Mouse (Mus musculus) liver, embryonic 12.5 days (tissue): ENCODE measurements at regions not wholly inside any gene's neighbourhood (a gene's known extent, or its start where the extent isn't known, plus 50 kb on each side); places are given as distances from the start of the nearest gene placed in this dataset.

Experiments used
- ATAC-seq: fragments of 200-750 bp; cut with Nextera tagmentation; 2 replicates; pipeline ENCODE4 v1.8.0; 2017; ENCODE audit warnings: moderate number of reproducible peaks, mild to moderate bottlenecking, moderate library complexity
- H3K27ac ChIP-seq: fragments of 300-500 bp; sonication (generic); 2 replicates; pipeline ENCODE4 v1.5.1; 2016; ENCODE audit warnings: mild to moderate bottlenecking
- H3K27me3 ChIP-seq: fragments of 300-500 bp; sonication (generic); replicated peaks from 2 replicates; pipeline ENCODE4 v1.6.1; 2016; ENCODE audit warnings: mild to moderate bottlenecking, moderate library complexity
- H3K36me3 ChIP-seq: fragments of 300-500 bp; sonication (generic); 2 replicates; pipeline ENCODE4 v1.6.1; 2016; ENCODE audit warnings: mild to moderate bottlenecking, moderate library complexity
- H3K4me1 ChIP-seq: fragments of 300-500 bp; sonication (generic); 2 replicates; pipeline ENCODE4 v1.6.1; 2016
- H3K4me2 ChIP-seq: fragments of 300-500 bp; sonication (generic); 2 replicates; pipeline ENCODE4 v1.6.1; 2016; ENCODE audit warnings: mild to moderate bottlenecking, moderate library complexity
- H3K4me3 ChIP-seq: fragments of 300-500 bp; sonication (generic); 2 replicates; pipeline ENCODE4 v1.5.1; 2016; ENCODE audit warnings: mild to moderate bottlenecking, moderate library complexity
- H3K9ac ChIP-seq: fragments of 300-500 bp; sonication (generic); 2 replicates; pipeline ENCODE4 v1.6.1; 2016; ENCODE audit warnings: mild to moderate bottlenecking, moderate library complexity
- H3K9me3 ChIP-seq: fragments of 300-500 bp; sonication (generic); replicated peaks from 2 replicates; pipeline ENCODE4 v1.6.1; 2016; ENCODE audit warnings: mild to moderate bottlenecking, moderate library complexity
- WGBS: fragments of 180-500 bp; shearing (Covaris S2); methylation state at CpG from one replicate; pipeline ENCODE4 v1.1.7; 2016; ENCODE audit not compliant: insufficient replicate concordance; 5-methylcytosine and 5-hydroxymethylcytosine counted together

DNA sequence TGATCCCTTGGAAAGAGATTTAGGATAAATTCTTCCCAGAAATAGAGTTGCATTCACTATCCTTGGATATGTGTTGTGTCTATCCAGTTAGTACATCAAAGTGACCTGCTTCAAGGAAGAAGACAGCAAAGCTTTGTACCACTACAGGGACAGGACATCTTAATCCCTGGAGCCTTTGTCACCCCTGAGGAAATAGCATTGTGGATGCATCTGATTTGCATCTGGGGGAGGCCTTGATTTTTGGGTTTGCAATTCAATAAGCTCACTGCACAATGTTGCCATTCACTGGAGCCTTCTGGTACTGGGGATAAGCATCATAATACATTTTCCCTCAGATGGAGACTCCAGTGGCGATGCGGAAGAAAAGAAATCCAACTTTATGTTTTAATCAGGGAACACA lies 229.2 kb upstream of the Dcn start:
- no peaks in the 10 kb centered on the region for H3K4me1 ChIP-seq
- no peaks in the 10 kb centered on the region for H3K36me3 ChIP-seq
- no peak for ATAC-seq
- H3K9ac ChIP-seq: no peak overlapping the region
- H3K27me3 ChIP-seq: no peaks in the 10 kb centered on the region
- no peaks in the 10 kb centered on the region for H3K9me3 ChIP-seq
- no peak overlapping the region for H3K4me2 ChIP-seq
- H3K4me3 ChIP-seq: no peak overlapping the region
- WGBS: 85% methylated on average over 2 of the region's 2 CpGs
- H3K27ac ChIP-seq: no peak overlapping the region

- Histone ChIP-seq H3K27ac (no peak overlapping the region), H3K36me3 (no peaks in the 10 kb centered on the region), H3K9ac (no peak overlapping the region), H3K4me2 (no peak overlapping the region), H3K27me3 (no peaks in the 10 kb centered on the region), H3K4me3 (no peak overlapping the region), H3K4me1 (no peaks in the 10 kb centered on the region), H3K9me3 (no peaks in the 10 kb centered on the region)
- ATAC-seq: no peak
- WGBS: 73% methylated on average over 6 of the region's 6 CpGs
Observed at GRCm38 (mm10) chr10:97265959-97266517, 213.4 kb upstream of the Dcn start.

DNA sequence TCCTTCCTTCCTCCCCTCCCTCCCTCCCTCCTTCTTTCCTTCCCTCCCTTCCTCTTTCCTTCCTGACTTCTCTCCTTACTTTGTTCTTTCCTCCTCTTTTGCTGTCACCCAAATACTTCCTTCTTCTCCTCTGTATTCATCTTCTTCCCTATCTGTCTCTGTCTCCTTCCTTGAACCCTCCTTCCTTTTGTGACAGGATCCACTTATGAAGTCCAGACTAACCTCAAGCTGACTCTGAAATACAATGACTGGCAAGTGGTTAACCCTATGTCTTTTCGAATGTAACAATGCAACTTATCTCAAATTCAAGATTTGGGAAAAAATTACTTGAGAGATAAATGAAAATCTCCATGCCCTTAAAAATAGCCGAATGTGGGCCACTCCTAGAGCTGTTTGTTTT lies 197.0 kb upstream of the Dcn start:
- 57% methylated on average over 2 of the region's 2 CpGs for WGBS
- H3K4me3 ChIP-seq: no peak overlapping the region
- H3K27me3 ChIP-seq: no peaks in the 10 kb centered on the region
- H3K9ac ChIP-seq: no peak overlapping the region
- H3K4me2 ChIP-seq: no peak overlapping the region
- no peak for ATAC-seq
- no peaks in the 10 kb centered on the region for H3K9me3 ChIP-seq
- H3K27ac ChIP-seq: no peak overlapping the region
- H3K4me1 ChIP-seq: no peaks in the 10 kb centered on the region
- no peaks in the 10 kb centered on the region for H3K36me3 ChIP-seq

GRCm38 (mm10) chr10:97282841-97283496 lies 196.4 kb upstream of the Dcn start:
- Histone ChIP-seq H3K4me1 (no peaks in the 10 kb centered on the region), H3K9me3 (no peaks in the 10 kb centered on the region), H3K36me3 (no peaks in the 10 kb centered on the region), H3K4me3 (no peak overlapping the region), H3K27ac (no peak overlapping the region), H3K27me3 (no peaks in the 10 kb centered on the region), H3K4me2 (no peak overlapping the region), H3K9ac (no peak overlapping the region)
- no peak for ATAC-seq
- whole genome bisulfite sequencing: 58% methylated on average over 4 of the region's 4 CpGs

DNA sequence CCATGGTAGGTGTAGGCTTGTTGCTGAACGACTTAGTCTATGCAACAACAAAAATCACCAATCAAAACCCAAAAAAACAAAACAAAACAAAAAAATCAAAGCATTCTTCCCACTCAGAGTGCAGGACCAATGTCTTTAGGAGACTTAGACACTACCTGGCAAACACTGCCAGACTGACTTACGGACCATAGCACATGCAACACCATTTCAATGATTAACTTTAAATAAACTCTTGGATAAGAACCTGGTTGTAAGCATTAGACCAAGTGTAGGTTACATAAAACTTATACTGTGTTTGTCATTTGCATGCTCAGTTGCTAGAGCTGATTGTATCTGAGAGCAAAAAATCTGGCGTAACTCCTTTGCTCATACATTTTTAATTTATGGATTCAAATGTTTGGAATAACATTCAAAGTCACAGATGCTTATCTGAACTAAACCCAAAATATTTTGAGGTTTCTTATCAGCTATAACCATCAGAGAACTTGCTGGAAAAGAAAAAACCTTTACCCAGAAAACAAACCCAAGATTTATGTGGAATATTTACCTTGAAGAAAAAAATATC lies 174.5 kb upstream of the Dcn start:
- Histone ChIP-seq H3K36me3 (no peaks in the 10 kb centered on the region), H3K9me3 (no peaks in the 10 kb centered on the region), H3K4me3 (no peak overlapping the region), H3K4me2 (no peak overlapping the region), H3K27ac (no peak overlapping the region), H3K9ac (no peak overlapping the region), H3K4me1 (no peaks in the 10 kb centered on the region), H3K27me3 (no peaks in the 10 kb centered on the region)
- no peak for ATAC-seq
- WGBS: 51% methylated on average over 3 of the region's 3 CpGs

GRCm38 (mm10) chr10:97309580-97309979 lies 169.8 kb upstream of the Dcn start:
- no peaks in the 10 kb centered on the region for H3K27me3 ChIP-seq
- ATAC-seq: no peak
- peaks cover 7% of the 10 kb centered on the region; the same call in 1 of the 2 replicates for H3K4me1 ChIP-seq
- no peak overlapping the region for H3K27ac ChIP-seq
- no peak overlapping the region for H3K4me3 ChIP-seq
- no peak overlapping the region for H3K9ac ChIP-seq
- no peaks in the 10 kb centered on the region for H3K36me3 ChIP-seq
- no peak overlapping the region for H3K4me2 ChIP-seq
- no peaks in the 10 kb centered on the region for H3K9me3 ChIP-seq
- 77% methylated on average over 5 of the region's 5 CpGs for WGBS

DNA sequence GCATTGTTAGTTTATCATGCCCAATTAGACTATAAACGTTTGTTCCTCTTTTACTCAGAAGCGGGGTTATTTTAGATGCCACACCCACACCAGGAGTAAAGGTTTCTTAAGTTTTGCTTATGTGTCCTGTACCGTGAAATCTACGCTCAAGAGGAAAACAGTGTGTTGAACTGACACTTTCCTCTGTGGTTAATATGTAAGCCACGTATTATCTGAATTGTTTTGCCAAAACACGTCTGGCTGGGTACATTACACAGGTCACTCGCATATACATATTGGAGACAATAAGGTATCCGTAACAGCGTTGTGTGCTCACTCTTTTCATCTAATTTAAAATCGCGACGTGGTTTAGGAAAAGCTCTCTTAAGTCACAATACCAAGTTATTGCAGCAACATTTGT lies 166.9 kb upstream of the Dcn start:
- H3K9ac ChIP-seq: no peak overlapping the region
- peak overlapping the region; percentile 55; the same call in 1 of the 2 replicates for H3K4me3 ChIP-seq
- H3K9me3 ChIP-seq: no peaks in the 10 kb centered on the region
- peak overlapping the region; percentile 77 for H3K4me2 ChIP-seq
- 25% methylated on average over 12 of the region's 12 CpGs for WGBS
- no peaks in the 10 kb centered on the region for H3K36me3 ChIP-seq
- H3K4me1 ChIP-seq: peaks cover 7% of the 10 kb centered on the region; the same call in 1 of the 2 replicates
- no peak for ATAC-seq
- no peak overlapping the region for H3K27ac ChIP-seq
- H3K27me3 ChIP-seq: no peaks in the 10 kb centered on the region

DNA sequence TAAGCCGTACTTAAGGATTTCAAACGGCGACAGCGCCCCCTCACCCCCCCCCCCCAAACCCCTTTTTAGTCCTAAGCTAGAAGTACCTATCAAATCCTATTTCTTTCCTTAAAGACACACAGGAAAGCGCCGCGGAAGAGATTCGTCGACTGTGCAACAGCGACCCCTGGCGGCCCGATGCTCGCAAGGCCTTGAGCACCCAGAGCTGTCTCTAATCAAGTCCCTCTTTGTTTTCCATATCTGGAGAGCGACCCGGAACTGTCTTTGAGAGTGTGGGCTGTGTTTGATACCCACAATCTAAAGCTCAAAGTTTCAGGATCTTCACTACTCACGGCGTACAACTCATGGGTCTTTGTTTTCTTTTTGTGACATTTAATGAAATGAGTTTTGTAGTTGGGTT lies 166.4 kb upstream of the Dcn start:
- Histone ChIP-seq H3K4me2 (peak overlapping the region; percentile 77), H3K4me1 (peaks cover 7% of the 10 kb centered on the region; the same call in 1 of the 2 replicates), H3K9ac (peak overlapping the region; percentile 55), H3K9me3 (no peaks in the 10 kb centered on the region), H3K27ac (0 out of 2 replicates have a peak overlapping the region, but pooled peaks have one; percentile 10), H3K27me3 (no peaks in the 10 kb centered on the region), H3K4me3 (peak overlapping the region; percentile 55), H3K36me3 (no peaks in the 10 kb centered on the region)
- peak; percentile 85 for ATAC-seq
- WGBS: under 1% methylated on average over 17 of the region's 17 CpGs

- Histone ChIP-seq H3K4me3 (peak overlapping the region; percentile 55), H3K9me3 (no peaks in the 10 kb centered on the region), H3K4me1 (peaks cover 7% of the 10 kb centered on the region; the same call in 1 of the 2 replicates), H3K36me3 (no peaks in the 10 kb centered on the region), H3K27ac (0 out of 2 replicates have a peak overlapping the region, but pooled peaks have one; percentile 10), H3K9ac (peak overlapping the region; percentile 55), H3K27me3 (no peaks in the 10 kb centered on the region), H3K4me2 (peak overlapping the region; percentile 77)
- ATAC-seq: peak; percentile 88
- WGBS: 3% methylated on average over 13 of the region's 13 CpGs
Observed at GRCm38 (mm10) chr10:97313407-97313901, 166.0 kb upstream of the Dcn start.

- Histone ChIP-seq H3K9me3 (no peaks in the 10 kb centered on the region), H3K4me2 (no peak overlapping the region), H3K9ac (no peak overlapping the region), H3K4me1 (no peaks in the 10 kb centered on the region), H3K27me3 (no peaks in the 10 kb centered on the region), H3K27ac (no peak overlapping the region), H3K36me3 (no peaks in the 10 kb centered on the region), H3K4me3 (no peak overlapping the region)
- no peak for ATAC-seq
- WGBS: 59% methylated on average over 2 of the region's 2 CpGs
Observed at GRCm38 (mm10) chr10:97332639-97333038, 146.8 kb upstream of the Dcn start.

DNA sequence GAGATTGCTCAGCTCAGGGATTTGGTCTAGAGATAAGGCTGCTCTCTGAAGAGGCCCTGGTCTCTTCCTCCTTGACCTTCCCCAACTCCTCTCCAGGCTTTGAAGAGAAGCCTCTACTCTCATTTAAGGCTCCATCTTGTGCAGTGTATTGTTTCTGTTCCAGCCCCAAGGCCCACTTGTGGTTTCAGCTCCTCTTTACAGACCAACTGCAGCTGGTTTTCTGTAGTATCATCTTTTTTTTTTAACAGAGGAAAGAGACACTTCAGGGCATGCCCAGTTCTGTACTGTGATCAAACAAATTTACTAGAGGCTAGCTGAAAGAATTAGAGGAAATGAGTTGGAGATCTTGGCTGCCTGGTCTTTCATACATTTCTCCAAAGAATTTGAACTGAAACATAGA lies 145.4 kb upstream of the Dcn start:
- no peak overlapping the region for H3K4me3 ChIP-seq
- H3K4me1 ChIP-seq: no peaks in the 10 kb centered on the region
- no peak for ATAC-seq
- no peak overlapping the region for H3K4me2 ChIP-seq
- no peak overlapping the region for H3K9ac ChIP-seq
- H3K36me3 ChIP-seq: no peaks in the 10 kb centered on the region
- H3K27me3 ChIP-seq: no peaks in the 10 kb centered on the region
- H3K27ac ChIP-seq: no peak overlapping the region
- no peaks in the 10 kb centered on the region for H3K9me3 ChIP-seq

DNA sequence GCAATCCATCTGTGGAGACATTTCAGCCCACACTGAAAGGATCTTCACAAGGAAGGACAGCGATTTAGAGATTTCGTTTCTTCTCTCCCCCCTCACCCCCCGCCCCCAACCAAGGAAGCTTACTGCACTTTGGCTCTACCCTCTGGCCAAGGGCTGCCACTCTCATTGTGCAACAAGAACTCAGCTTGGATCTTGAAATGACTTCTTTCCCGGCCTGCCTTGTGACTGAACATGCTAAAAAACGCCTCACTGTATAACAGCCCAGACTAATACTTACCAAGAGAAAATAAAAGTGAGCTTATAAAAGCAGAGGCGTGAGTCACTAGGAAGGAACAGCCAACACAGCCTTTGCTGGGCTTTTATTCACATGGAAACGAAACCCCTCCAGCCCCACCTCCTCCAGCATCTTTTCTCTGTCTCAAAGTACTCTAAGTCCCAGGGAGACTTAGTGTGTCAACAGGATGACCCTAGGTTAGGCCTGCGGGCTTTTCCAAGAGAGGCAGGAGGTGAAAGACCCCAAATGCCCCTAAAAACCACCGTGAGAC lies 144.7 kb upstream of the Dcn start:
- Histone ChIP-seq H3K9ac (no peak overlapping the region), H3K36me3 (no peaks in the 10 kb centered on the region), H3K9me3 (no peaks in the 10 kb centered on the region), H3K4me1 (no peaks in the 10 kb centered on the region), H3K4me3 (no peak overlapping the region), H3K27me3 (no peaks in the 10 kb centered on the region), H3K4me2 (no peak overlapping the region), H3K27ac (no peak overlapping the region)
- WGBS: 67% methylated on average over 9 of the region's 9 CpGs
- ATAC-seq: no peak
